Mouse (Mus musculus) lung, postnatal 0 days (tissue): Measurements from ENCODE around the gene BC048562. TPM values are rescaled to one million over a fixed set of nuclear protein-coding genes. Genes with fewer than 3 reads are reported as not detected.
A peak's percentile ranks its signal among the peaks of the same experiment; 100 is the strongest.

Source experiments
- ATAC-seq: fragments of 200-750 bp; cut with Nextera tagmentation; 2 replicates; pipeline ENCODE4 v1.8.0; 2017; ENCODE audit warnings: moderate library complexity
- DNase-seq: peaks from one replicate; pipeline ENCODE4 v3.0.0-alpha.2; 2016; ENCODE audit warnings: low spot score
- H3K27ac ChIP-seq: fragments of 300-500 bp; sonication (generic); 2 replicates; pipeline ENCODE4 v1.5.1; 2014; ENCODE audit warnings: antibody characterized with exemption, mild to moderate bottlenecking, low read length, mixed read lengths
- H3K27me3 ChIP-seq: fragments of 300-500 bp; sonication (generic); replicated peaks from 2 replicates; pipeline ENCODE4 v1.6.1; 2014; ENCODE audit warnings: low read length, mixed read lengths; ENCODE audit not compliant: insufficient read depth
- H3K36me3 ChIP-seq: fragments of 300-500 bp; sonication (generic); 2 replicates; pipeline ENCODE4 v1.6.1; 2014; ENCODE audit warnings: low read length, mixed read lengths; ENCODE audit not compliant: insufficient read depth
- H3K4me1 ChIP-seq: fragments of 300-500 bp; sonication (generic); 2 replicates; pipeline ENCODE4 v1.6.1; 2014; ENCODE audit warnings: antibody characterized with exemption, low read depth, low read length, mixed read lengths; ENCODE audit not compliant: insufficient read depth
- H3K4me2 ChIP-seq: fragments of 300-500 bp; sonication (generic); replicated peaks from 2 replicates; pipeline ENCODE4 v1.6.1; 2014; ENCODE audit warnings: low read depth, mild to moderate bottlenecking, low read length, moderate library complexity, mixed read lengths
- H3K4me3 ChIP-seq: fragments of 300-500 bp; sonication (generic); 2 replicates; pipeline ENCODE4 v1.5.1; 2014; ENCODE audit warnings: low read depth, low read length
- H3K9ac ChIP-seq: fragments of 300-500 bp; sonication (generic); replicated peaks from 2 replicates; pipeline ENCODE4 v1.6.1; 2014; ENCODE audit warnings: low read depth, mild to moderate bottlenecking
- H3K9me3 ChIP-seq: fragments of 300-500 bp; sonication (generic); 2 replicates; pipeline ENCODE4 v1.6.1; 2016; ENCODE audit warnings: low read length, mixed read lengths
- CTCF ChIP-seq: IDR thresholded peaks from 2 replicates; pipeline ENCODE4 v1.5.1; 2016; ENCODE audit warnings: antibody characterized with exemption, mild to moderate bottlenecking
- EP300 ChIP-seq: IDR thresholded peaks from 2 replicates; pipeline ENCODE4 v1.6.1; 2016; ENCODE audit warnings: antibody characterized with exemption, mild to moderate bottlenecking, control low read depth
- WGBS: fragments of 180-500 bp; shearing (Covaris S2); extraction: QIAGEN DNeasy Blood & Tissue Kit; methylation state at CpG from one replicate; pipeline ENCODE4 v1.1.7; 2014; 5-methylcytosine and 5-hydroxymethylcytosine counted together
- polyA plus RNA-seq: library from polyadenylated mRNA; unstranded; fragments of >200 nt; fragmentation: Nextera tagmentation; extraction: Ambion mirVana; gene quantifications from 2 replicates; pipeline ENCODE4 v1.2.1, GENCODE M21; 2015

The BC048562 gene
- polyA plus RNA-seq, 1 experiment from 2014 or later: not detected

- H3K4me2 ChIP-seq: no peak overlapping the region
- H3K9me3 ChIP-seq: no peaks in the 10 kb centered on the region
- DNase-seq (no peak), ATAC-seq (no peak)
- H3K9ac ChIP-seq: no peak overlapping the region
- peaks cover 66% of the 10 kb centered on the region for H3K36me3 ChIP-seq
- no peak for TF ChIP-seq CTCF
- no peak for TF ChIP-seq EP300
- H3K4me3 ChIP-seq: no peak overlapping the region
- no peak overlapping the region for H3K27ac ChIP-seq
- H3K27me3 ChIP-seq: no peaks in the 10 kb centered on the region
- 94% methylated on average over 19 of the region's 19 CpGs for WGBS
- peaks cover 10% of the 10 kb centered on the region for H3K4me1 ChIP-seq
These were observed 49.1 kb downstream of the BC048562 start for GRCm38 (mm10) chr9:108485301-108485875.

GRCm38 (mm10) chr9:108486973-108487530, 50.8 kb downstream of the BC048562 start:
- no peak for DNase-seq
- Histone ChIP-seq H3K4me2 (no peak overlapping the region), H3K27me3 (no peaks in the 10 kb centered on the region), H3K27ac (no peak overlapping the region), H3K9ac (no peak overlapping the region), H3K9me3 (no peaks in the 10 kb centered on the region), H3K4me3 (no peak overlapping the region), H3K36me3 (peaks cover 64% of the 10 kb centered on the region), H3K4me1 (peaks cover 6% of the 10 kb centered on the region; the same call in 1 of the 2 replicates)
- no peak for TF ChIP-seq EP300
- no peak for ATAC-seq
- WGBS: 88% methylated on average over 8 of the region's 8 CpGs

- no peak overlapping the region for H3K4me3 ChIP-seq
- H3K9ac ChIP-seq: no peak overlapping the region
- no peak for DNase-seq
- peaks cover 11% of the 10 kb centered on the region; the same call in 1 of the 2 replicates for H3K4me1 ChIP-seq
- no peak for ATAC-seq
- no peak overlapping the region for H3K4me2 ChIP-seq
- 94% methylated on average over 17 of the region's 17 CpGs for WGBS
- H3K27me3 ChIP-seq: no peaks in the 10 kb centered on the region
- peaks cover 60% of the 10 kb centered on the region for H3K36me3 ChIP-seq
- H3K9me3 ChIP-seq: no peaks in the 10 kb centered on the region
- TF ChIP-seq EP300: no peak
- no peak for TF ChIP-seq CTCF
- H3K27ac ChIP-seq: no peak overlapping the region
These were observed 52.1 kb downstream of the BC048562 start for GRCm38 (mm10) chr9:108488403-108488802.

- 95% methylated on average over 20 of the region's 20 CpGs for WGBS
- ATAC-seq (no peak), DNase-seq (no peak)
- peaks cover 11% of the 10 kb centered on the region; the same call in 1 of the 2 replicates for H3K4me1 ChIP-seq
- no peak for TF ChIP-seq EP300
- H3K27me3 ChIP-seq: no peaks in the 10 kb centered on the region
- H3K4me2 ChIP-seq: no peak overlapping the region
- H3K27ac ChIP-seq: no peak overlapping the region
- H3K4me3 ChIP-seq: no peak overlapping the region
- H3K9ac ChIP-seq: no peak overlapping the region
- no peaks in the 10 kb centered on the region for H3K9me3 ChIP-seq
- H3K36me3 ChIP-seq: peaks cover 59% of the 10 kb centered on the region
These were observed 52.9 kb downstream of the BC048562 start for GRCm38 (mm10) chr9:108489215-108489614.

GRCm38 (mm10) chr9:108489702-108490558, 53.6 kb downstream of the BC048562 start:
- no peaks in the 10 kb centered on the region for H3K9me3 ChIP-seq
- H3K36me3 ChIP-seq: peaks cover 62% of the 10 kb centered on the region
- peak overlapping the region; percentile 66 for H3K4me3 ChIP-seq
- H3K9ac ChIP-seq: no peak overlapping the region
- no peak for DNase-seq
- peaks cover 11% of the 10 kb centered on the region; the same call in 1 of the 2 replicates for H3K4me1 ChIP-seq
- no peak; the same call in 1 of the 2 replicates for ATAC-seq
- peak overlapping the region; percentile 79 for H3K4me2 ChIP-seq
- TF ChIP-seq CTCF: no peak
- TF ChIP-seq EP300: no peak
- no peaks in the 10 kb centered on the region for H3K27me3 ChIP-seq
- peak overlapping the region; percentile 91 for H3K27ac ChIP-seq
- WGBS: 60% methylated on average over 26 of the region's 26 CpGs

DNA sequence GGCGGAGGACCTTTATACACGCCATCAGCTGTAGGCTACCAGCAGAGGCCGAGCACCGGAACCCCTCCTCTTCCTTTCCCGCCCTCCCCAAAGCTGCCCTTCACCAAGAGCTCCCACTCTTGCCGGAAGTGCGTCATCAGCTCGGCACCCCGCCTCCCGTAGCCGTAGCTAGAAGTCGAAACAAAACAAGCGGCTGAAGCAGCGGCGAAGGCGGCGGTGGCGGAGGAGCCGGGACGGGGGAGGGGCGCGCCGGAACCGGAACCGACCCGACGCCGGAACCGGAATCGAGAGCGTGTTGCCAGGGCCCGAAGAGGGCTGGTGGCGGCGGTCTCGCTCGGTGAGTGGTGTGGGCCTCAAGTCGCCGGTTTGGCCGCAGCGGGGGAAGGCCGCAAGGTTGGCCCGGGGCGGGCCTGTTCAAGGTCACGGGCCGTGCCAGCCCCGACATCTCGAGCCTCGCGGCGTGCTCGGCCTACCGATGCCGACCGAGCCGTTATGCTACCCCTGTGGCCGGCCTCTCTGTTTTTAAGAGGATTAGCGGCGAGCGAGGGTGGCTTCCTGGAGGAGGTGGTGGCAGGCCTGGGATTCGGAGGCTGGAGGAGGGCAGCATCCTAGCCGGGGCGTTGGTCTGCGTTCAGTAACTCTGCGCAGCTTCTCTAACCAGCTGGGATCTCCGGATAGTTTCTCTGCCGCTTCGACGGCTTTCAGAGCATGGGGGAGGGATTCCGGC, 54.4 kb downstream of the BC048562 start, which contains the start of gene Usp19:
Gene Usp19, plus strand, starts transcription at position 44 of the 727 bp plus-strand sequence.
- H3K36me3 ChIP-seq: peaks cover 62% of the 10 kb centered on the region
- H3K9ac ChIP-seq: peak within 1 kb of the TSS; percentile 78
- H3K9me3 ChIP-seq: no peaks in the 10 kb centered on the region
- TF ChIP-seq CTCF: 0 out of 2 replicates have a peak, but pooled peaks have one; percentile 6
- TF ChIP-seq EP300: no peak; the same call in 1 of the 2 replicates
- peak within 1 kb of the TSS; percentile 79 for H3K4me2 ChIP-seq
- H3K4me3 ChIP-seq: peak within 1 kb of the TSS; percentile 66
- H3K27ac ChIP-seq: peak within 1 kb of the TSS; percentile 91
- ATAC-seq (peak; percentile 98), DNase-seq (peak; percentile 99)
- WGBS: under 1% methylated on average over 65 of the region's 69 CpGs
- no peaks in the 10 kb centered on the region for H3K27me3 ChIP-seq
- H3K4me1 ChIP-seq: peaks cover 11% of the 10 kb centered on the region; the same call in 1 of the 2 replicates
